Mouse (Mus musculus): Measurements from ENCODE around the gene Fam81a. TPM values are rescaled to one million over a fixed set of nuclear protein-coding genes. Genes with fewer than 3 reads are reported as not detected.
A peak's percentile ranks its signal among the peaks of the same experiment; 100 is the strongest.

Fam81a gene
- total RNA-seq, 1 experiment from 2014 or later, result 3.4 TPM

DNA sequence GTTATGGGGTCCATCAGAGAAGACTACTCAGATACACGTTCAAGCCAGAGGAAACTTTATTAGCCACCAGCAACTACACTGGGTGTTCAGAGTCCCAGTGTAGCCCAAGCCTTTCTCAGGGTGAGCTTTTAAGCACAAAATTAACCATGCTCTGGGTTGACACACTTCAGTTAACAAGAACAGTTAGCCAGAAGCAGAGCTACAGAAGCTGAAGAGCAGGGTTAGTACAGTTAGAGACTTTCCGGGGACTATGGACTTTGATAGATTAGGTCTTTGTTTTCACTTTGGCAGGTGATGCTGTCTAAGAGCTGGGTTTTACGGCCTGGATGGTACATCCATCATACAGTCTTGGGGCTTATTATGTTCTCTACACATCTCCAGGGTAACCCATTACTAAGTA is 89.6 kb downstream of the Fam81a start:
- no peak for DNase-seq

DNA sequence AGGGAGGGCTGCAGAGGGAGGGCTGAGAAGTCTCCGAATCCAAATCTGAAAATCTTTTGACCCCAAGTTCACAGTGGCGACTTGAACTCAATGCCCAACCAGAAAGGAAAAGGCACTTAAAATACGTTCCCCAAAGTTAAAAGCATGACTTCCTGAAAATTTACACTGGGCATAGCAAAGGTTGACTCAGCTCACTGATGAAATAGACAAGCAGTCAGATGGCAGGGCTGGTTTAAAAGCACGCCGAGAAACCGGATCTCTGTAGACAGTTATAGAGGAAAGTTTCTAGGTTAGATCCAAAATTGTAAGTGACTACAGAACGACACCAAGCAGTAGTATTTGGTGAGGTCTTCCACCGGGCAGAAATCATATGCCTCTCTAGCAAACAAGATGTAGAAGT is 92.5 kb downstream of the Fam81a start:
- DNase-seq, result no peak

DNA sequence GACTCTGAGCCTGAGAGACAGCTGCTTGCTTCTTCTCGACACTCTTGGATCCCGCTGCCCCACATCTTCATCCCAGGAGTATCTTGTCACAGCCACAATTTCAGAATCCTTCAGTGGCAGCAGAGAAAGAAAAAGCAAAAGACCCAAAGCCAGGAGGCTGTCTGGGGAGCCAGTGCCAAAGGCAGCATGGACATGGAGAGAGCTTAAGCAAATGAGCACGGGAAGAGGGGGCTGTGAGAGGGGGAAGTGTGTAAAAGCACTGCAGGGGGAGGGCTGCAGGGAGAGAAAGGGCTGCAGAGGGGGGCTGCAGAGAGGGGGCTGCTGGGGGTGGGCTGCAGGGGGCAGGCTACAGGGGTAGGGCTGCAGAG is 93.0 kb downstream of the Fam81a start:
- DNase-seq, result no peak

DNA sequence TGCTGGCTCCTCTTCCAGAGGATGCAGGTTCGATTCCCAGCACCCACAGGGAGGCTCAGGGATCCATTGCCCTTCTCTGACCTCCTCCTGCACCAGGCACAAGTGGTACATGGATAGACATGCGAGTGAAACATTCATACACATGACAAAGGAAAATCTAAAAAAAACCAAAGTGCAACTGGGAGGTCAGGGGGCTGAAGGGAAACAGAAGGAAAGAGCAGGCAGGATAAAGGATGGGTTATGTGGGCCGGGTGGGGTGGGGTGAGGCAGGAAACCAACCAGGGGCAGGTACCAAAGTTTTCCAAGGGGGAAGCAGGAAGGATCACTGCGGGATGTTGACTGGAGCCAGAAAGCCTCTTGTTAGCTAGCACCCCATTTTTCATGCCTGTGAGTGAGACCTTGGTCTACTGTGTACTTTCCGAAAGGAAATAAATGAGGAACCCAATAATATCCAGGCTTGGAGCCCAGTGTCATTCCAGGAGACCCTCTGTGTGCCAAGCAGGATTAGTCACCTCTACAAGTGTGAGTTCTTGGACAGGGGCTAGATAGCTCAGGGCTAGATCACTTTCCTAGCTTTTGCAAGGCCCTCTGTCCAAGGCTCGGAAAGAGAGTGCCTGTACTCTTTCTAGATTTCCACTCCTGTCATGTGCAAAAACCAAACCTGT is 93.5 kb downstream of the Fam81a start:
- peak; percentile 54 for DNase-seq

DNA sequence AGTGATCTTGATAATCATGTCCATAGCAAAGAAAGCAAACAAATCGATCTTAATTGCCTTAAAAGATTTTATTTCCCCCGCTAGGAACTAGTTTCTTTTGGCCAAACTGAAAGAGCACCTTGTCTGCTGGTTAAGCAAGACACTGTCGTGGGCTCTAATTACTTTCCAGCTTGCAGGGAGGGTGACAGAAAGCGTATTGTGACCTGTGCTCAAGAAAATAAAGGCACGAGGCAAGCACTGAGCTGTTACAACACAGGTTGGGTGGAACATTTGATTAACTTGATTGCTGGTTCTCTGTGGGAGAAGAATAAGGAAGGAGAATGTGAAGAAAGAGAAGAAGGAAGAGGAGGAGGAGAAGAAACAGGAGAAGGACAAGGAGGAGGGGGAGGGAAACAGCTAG is 94.1 kb downstream of the Fam81a start:
- DNase-seq, result no peak

DNA sequence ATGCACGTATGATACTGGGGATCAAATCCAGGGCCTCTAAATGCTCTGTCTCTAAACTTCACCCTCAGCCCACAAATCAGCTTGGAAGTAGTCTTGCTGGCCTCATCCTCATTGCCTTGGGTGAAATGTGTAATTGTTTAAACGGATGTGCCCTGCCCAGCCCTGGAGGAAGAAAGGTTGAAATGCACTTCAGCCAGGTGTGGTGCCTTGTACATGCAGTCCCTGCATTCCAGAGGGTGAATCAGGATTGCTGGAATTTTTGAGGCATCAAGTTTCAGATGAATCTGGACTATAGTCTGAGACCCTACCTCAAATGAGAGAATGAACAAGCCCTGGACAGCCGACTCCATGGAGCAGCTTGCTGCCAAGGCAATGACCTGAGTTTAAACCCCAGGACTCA is 94.5 kb downstream of the Fam81a start:
- no peak for DNase-seq

DNA sequence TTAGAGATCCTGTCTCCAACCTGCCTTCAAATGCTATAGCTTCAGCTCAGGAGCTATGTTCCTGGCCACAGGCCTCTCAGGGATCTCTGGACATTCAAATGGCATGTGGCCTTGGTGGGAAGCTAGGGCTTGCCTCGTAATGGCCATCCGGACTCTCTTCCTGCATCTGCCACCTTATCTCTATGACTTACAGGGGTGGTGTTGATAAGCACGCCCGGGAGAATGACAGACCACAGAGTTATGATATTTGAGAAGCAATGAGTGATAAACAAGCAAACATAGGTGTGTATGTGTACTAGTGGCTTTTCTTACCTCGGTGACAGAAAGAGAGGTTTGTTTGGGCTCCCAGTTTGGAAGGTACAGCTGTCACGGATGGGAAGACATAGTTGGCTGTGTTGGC is 96.1 kb downstream of the Fam81a start:
- no peak for DNase-seq

DNA sequence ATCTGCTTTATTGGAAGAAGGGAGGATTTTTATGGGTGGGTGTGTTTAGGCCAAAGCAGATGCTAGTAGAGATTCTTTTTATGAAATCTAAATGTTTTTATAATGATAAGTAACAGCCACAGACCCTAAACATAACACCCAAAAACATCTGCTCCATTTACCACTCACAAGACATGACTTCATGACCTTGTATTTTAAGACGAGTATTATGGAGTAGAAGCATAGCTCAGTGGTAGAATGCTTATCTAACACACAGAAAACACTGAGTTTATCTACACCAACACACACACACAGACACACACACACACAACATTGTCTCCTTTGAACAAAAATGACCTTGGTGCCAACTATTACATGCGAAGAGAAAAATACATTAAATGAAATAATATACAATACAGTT is 97.5 kb downstream of the Fam81a start:
- DNase-seq, result no peak

DNA sequence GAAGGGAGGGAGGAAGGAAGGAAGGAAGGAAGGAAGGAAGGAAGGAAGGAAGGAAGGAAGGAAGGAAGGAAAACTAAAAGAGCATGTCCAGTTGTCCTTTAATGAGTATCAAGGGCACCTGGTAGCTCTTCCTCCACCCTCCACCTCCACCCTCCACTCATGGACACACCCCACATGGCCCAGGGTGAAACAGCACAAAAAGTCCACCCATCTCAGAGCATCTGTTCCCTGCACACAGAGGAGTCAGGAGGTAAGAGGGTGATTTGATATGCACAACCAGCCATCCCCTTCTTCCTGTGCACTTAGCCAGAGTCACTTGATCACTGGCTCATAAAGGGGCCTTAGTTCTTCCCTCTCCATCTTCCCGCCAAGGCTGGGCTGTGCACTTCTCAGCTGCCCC is 99.4 kb downstream of the Fam81a start:
- no peak for DNase-seq

DNA sequence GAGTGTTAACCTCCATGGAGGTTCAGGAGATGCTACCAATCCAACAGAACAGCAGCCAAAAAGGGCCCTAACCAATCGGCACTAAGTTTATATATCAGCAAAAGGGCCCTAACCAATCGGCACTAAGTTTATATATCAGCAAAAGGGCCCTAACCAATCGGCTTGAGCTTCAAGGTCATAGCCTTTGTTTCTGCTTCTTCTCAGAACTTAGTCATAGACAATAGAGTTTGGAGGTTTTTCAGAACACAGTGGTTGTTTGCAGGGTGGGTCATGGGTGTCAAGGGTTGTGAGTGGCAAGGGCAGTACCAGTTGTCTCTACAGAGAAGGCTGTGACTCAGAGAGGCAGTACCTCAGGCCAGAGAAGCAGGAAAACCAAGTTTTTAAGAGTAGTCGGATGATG is 100.2 kb downstream of the Fam81a start:
- no peak for DNase-seq

DNA sequence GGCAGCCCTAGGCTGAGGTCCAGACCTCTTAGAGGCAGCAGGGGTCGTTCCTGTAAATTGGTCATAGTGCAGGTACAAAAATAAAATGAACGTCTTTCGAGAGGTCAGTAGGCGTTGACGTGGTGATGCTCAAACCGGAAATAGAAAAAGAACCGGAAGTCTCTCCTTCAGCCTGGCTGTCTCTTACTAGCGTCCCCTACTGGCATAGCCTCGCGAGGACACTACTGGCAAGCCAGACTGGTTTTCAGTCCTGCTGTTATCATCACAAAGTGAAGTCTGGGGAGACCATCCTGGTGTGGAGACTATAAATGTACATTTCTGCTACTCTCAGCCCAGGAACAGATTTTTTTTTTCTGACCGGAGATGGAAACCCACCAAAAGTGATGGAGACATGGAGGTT is 101.8 kb downstream of the Fam81a start:
- DNase-seq, result no peak

DNA sequence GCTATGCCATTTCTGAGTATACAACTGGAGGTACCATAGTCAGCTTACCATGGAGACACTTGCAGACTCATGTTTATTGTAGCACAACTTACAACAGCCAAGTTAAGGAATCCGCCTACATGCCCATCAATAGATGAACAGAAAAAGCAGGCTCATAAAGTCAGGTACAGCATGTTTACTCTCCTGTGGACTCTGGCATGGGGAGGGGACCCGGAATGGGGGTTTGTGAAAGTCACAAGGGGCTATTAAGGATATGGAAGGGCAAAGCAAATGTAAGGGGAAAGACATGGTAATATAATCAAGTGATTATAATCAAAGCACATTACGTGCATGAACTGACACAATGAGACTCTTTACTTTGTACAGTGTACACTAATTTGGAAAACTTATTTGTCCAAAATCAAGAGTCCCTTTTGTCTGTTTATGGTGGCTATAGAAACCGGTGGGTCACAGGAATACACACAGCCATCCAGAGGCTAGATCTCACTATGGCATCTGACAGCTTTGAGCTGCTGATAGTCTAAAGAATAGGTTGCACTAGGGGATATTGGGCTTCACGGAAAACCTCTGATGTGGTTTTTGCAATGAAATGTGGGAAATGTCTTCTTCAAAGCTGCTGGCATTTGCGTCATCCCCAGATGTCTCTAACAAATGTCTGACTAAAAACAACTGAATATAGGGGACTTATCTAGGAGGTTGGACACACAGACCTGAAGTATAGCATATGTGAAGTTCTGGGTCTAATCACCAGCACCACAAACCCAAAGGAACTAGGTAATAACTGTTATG is 102.6 kb downstream of the Fam81a start:
- no peak for DNase-seq

Other genes with a start within 250 kb of the Fam81a start
- gene Bnip2, start 153.1 kb downstream of the Fam81a start, total RNA-seq (2021), result 97.8 and 100 TPM in 2 replicates
- gene Gtf2a2, start 130.0 kb downstream of the Fam81a start, total RNA-seq (2021), result 76.2 and 84.8 TPM in 2 replicates
- gene Gcnt3, start 104.5 kb downstream of the Fam81a start, total RNA-seq (2021), result not detected in 2 replicates
- 21.3 and 22.5 TPM in 2 replicates for gene Myo1e, start 64.8 kb upstream of the Fam81a start, total RNA-seq (2021)

Measured in adrenal gland, postnatal 14 days (tissue).